Mouse (Mus musculus) macrophage (primary cell): ENCODE measurements around the gene Cstf3. TPM values are rescaled to one million over a fixed set of nuclear protein-coding genes. Genes with fewer than 3 reads are reported as not detected.

Source experiments
- H3K27ac ChIP-seq: fragments of 350-480 bp; formaldehyde crosslinking; 2 replicates; pipeline ENCODE4 v1.9.0; 2021
- H3K36me3 ChIP-seq: fragments of 350-480 bp; formaldehyde crosslinking; 2 replicates; pipeline ENCODE4 v1.9.0; 2021; ENCODE audit errors: inconsistent target
- H3K4me3 ChIP-seq: fragments of 350-480 bp; formaldehyde crosslinking; 2 replicates; pipeline ENCODE4 v1.9.0; 2021; ENCODE audit errors: inconsistent target
- H3K79me2 ChIP-seq: fragments of 350-480 bp; formaldehyde crosslinking; 2 replicates; pipeline ENCODE4 v1.9.0; 2021; ENCODE audit errors: inconsistent target
- WGBS: methylation state at CpG from one replicate; pipeline ENCODE4 v1.1.7; 2026; ENCODE audit warnings: inconsistent platforms; ENCODE audit not compliant: missing documents; 5-methylcytosine and 5-hydroxymethylcytosine counted together
- polyA plus RNA-seq: library from polyadenylated mRNA; stranded (reverse); fragments of 250-400 nt; gene quantifications from 3 replicates; pipeline ENCODE4 v1.2.4, GENCODE M21; 2018; ENCODE audit warnings: inconsistent platforms

The Cstf3 gene
- polyA plus RNA-seq, 1 experiment from 2014 or later, result 20.6 TPM

- no peak overlapping the region for H3K27ac ChIP-seq
- no peaks in the 10 kb centered on the region for H3K79me2 ChIP-seq
- WGBS, result 91% methylated on average over 9 of the region's 9 CpGs
- no peaks in the 10 kb centered on the region for H3K36me3 ChIP-seq
- no peak overlapping the region for H3K4me3 ChIP-seq
Measured at GRCm38 (mm10) chr2:104581281-104581879, 8.9 kb upstream of the Cstf3 start.

- Histone ChIP-seq H3K36me3 (no peaks in the 10 kb centered on the region), H3K4me3 (no peak overlapping the region), H3K79me2 (no peaks in the 10 kb centered on the region), H3K27ac (no peak overlapping the region)
- WGBS, result 82% methylated on average over 6 of the region's 6 CpGs
Measured at GRCm38 (mm10) chr2:104583032-104583431, 7.3 kb upstream of the Cstf3 start.

GRCm38 (mm10) chr2:104584226-104584625, 6.1 kb upstream of the Cstf3 start:
- 95% methylated on average over 7 of the region's 7 CpGs for whole genome bisulfite sequencing
- no peaks in the 10 kb centered on the region for H3K79me2 ChIP-seq
- H3K36me3 ChIP-seq, result no peaks in the 10 kb centered on the region
- H3K4me3 ChIP-seq, result no peak overlapping the region
- no peak overlapping the region for H3K27ac ChIP-seq

- 5% methylated on average over 2 of the region's 2 CpGs for WGBS
- Histone ChIP-seq H3K79me2 (peaks cover 3% of the 10 kb centered on the region), H3K4me3 (no peak overlapping the region), H3K27ac (no peak overlapping the region), H3K36me3 (no peaks in the 10 kb centered on the region)
Measured at GRCm38 (mm10) chr2:104585645-104586044, 4.7 kb upstream of the Cstf3 start.

GRCm38 (mm10) chr2:104588552-104588951, 1.8 kb upstream of the Cstf3 start:
- Histone ChIP-seq H3K4me3 (no peak overlapping the region), H3K27ac (no peak overlapping the region), H3K79me2 (peaks cover 32% of the 10 kb centered on the region), H3K36me3 (no peaks in the 10 kb centered on the region)
- 94% methylated on average over 5 of the region's 5 CpGs for WGBS

- Histone ChIP-seq H3K36me3 (no peaks in the 10 kb centered on the region), H3K79me2 (peaks cover 54% of the 10 kb centered on the region), H3K4me3 (peak overlapping the region; percentile 96), H3K27ac (peak overlapping the region; percentile 70)
- under 1% methylated on average over 19 of the region's 19 CpGs for WGBS
Measured at GRCm38 (mm10) chr2:104590829-104591117, 450 bp downstream of the Cstf3 start.

GRCm38 (mm10) chr2:104591141-104591540, 818 bp downstream of the Cstf3 start:
- 2% methylated on average over 6 of the region's 6 CpGs for WGBS
- H3K79me2 ChIP-seq, result peaks cover 58% of the 10 kb centered on the region
- peak overlapping the region; percentile 70 for H3K27ac ChIP-seq
- H3K4me3 ChIP-seq, result peak overlapping the region; percentile 96
- H3K36me3 ChIP-seq, result no peaks in the 10 kb centered on the region

- no peaks in the 10 kb centered on the region for H3K36me3 ChIP-seq
- H3K79me2 ChIP-seq, result peaks cover 97% of the 10 kb centered on the region
- 0% methylated on average over 1 of the region's 1 CpGs for WGBS
- no peak overlapping the region for H3K4me3 ChIP-seq
- no peak overlapping the region for H3K27ac ChIP-seq
Measured at GRCm38 (mm10) chr2:104595063-104595462, 4.7 kb downstream of the Cstf3 start.

- H3K4me3 ChIP-seq, result no peak overlapping the region
- H3K79me2 ChIP-seq, result peaks cover 94% of the 10 kb centered on the region
- H3K27ac ChIP-seq, result no peak overlapping the region
- 100% methylated on average over 1 of the region's 1 CpGs for WGBS
- H3K36me3 ChIP-seq, result no peaks in the 10 kb centered on the region
Measured at GRCm38 (mm10) chr2:104603431-104603830, 13.1 kb downstream of the Cstf3 start.

GRCm38 (mm10) chr2:104604718-104605117, 14.4 kb downstream of the Cstf3 start:
- H3K27ac ChIP-seq, result no peak overlapping the region
- H3K79me2 ChIP-seq, result peaks cover 87% of the 10 kb centered on the region
- WGBS, result 95% methylated on average over 5 of the region's 5 CpGs
- no peak overlapping the region for H3K4me3 ChIP-seq
- no peaks in the 10 kb centered on the region for H3K36me3 ChIP-seq

- WGBS, result 100% methylated on average over 1 of the region's 1 CpGs
Measured at GRCm38 (mm10) chr2:104605560-104605959, 15.2 kb downstream of the Cstf3 start.

GRCm38 (mm10) chr2:104614786-104615185, 24.5 kb downstream of the Cstf3 start:
- 97% methylated on average over 3 of the region's 3 CpGs for WGBS

More at GRCm38 (mm10) chr2:104605560-104605959, 15.2 kb downstream of the Cstf3 start:
- Histone ChIP-seq H3K36me3 (no peaks in the 10 kb centered on the region), H3K27ac (no peak overlapping the region), H3K4me3 (no peak overlapping the region), H3K79me2 (peaks cover 79% of the 10 kb centered on the region)

GRCm38 (mm10) chr2:104615985-104616711, 25.8 kb downstream of the Cstf3 start:
- H3K4me3 ChIP-seq, result no peak overlapping the region
- H3K27ac ChIP-seq, result no peak overlapping the region
- H3K36me3 ChIP-seq, result peaks cover 14% of the 10 kb centered on the region; the same call in 1 of the 2 replicates
- H3K79me2 ChIP-seq, result no peaks in the 10 kb centered on the region
- 95% methylated on average over 4 of the region's 4 CpGs for WGBS

More at GRCm38 (mm10) chr2:104614786-104615185, 24.5 kb downstream of the Cstf3 start:
- Histone ChIP-seq H3K36me3 (peaks cover 14% of the 10 kb centered on the region; the same call in 1 of the 2 replicates), H3K4me3 (no peak overlapping the region), H3K79me2 (no peaks in the 10 kb centered on the region), H3K27ac (no peak overlapping the region)

GRCm38 (mm10) chr2:104658659-104659058, 68.3 kb downstream of the Cstf3 start:
- 100% methylated on average over 1 of the region's 1 CpGs for WGBS
- Histone ChIP-seq H3K36me3 (peaks cover 51% of the 10 kb centered on the region; the same call in 1 of the 2 replicates), H3K27ac (no peak overlapping the region), H3K79me2 (no peaks in the 10 kb centered on the region), H3K4me3 (no peak overlapping the region)

GRCm38 (mm10) chr2:104663372-104664100, 73.2 kb downstream of the Cstf3 start:
- no peak overlapping the region for H3K27ac ChIP-seq
- H3K79me2 ChIP-seq, result no peaks in the 10 kb centered on the region
- no peak overlapping the region for H3K4me3 ChIP-seq
- WGBS, result 92% methylated on average over 8 of the region's 8 CpGs
- H3K36me3 ChIP-seq, result peaks cover 57% of the 10 kb centered on the region
